Mouse (Mus musculus) stomach, postnatal 0 days (tissue): ENCODE results near the gene Zranb2. TPM values are rescaled to one million over a fixed set of nuclear protein-coding genes. Genes with fewer than 3 reads are reported as not detected.

Source experiments
- ATAC-seq: fragments of 200-750 bp; cut with Nextera tagmentation; 2 replicates; pipeline ENCODE4 v1.8.0; 2017; ENCODE audit not compliant: low FRiP score, low TSS enrichment
- DNase-seq: peaks from one replicate; pipeline ENCODE4 v3.0.0-alpha.2; 2016; ENCODE audit warnings: low spot score
- H3K27ac ChIP-seq: fragments of 300-500 bp; sonication (generic); replicated peaks from 2 replicates; pipeline ENCODE4 v1.5.1; 2014; ENCODE audit warnings: mild to moderate bottlenecking, control low read depth
- H3K27me3 ChIP-seq: fragments of 300-500 bp; sonication (generic); 2 replicates; pipeline ENCODE4 v1.6.1; 2014; ENCODE audit warnings: low read length; ENCODE audit not compliant: control insufficient read depth, insufficient read depth
- H3K36me3 ChIP-seq: fragments of 300-500 bp; sonication (generic); 2 replicates; pipeline ENCODE4 v1.6.1; 2014; ENCODE audit warnings: low read length, mixed read lengths; ENCODE audit not compliant: control insufficient read depth, insufficient read depth
- H3K4me1 ChIP-seq: fragments of 300-500 bp; sonication (generic); replicated peaks from 2 replicates; pipeline ENCODE4 v1.6.1; 2014; ENCODE audit warnings: antibody characterized with exemption; ENCODE audit not compliant: control insufficient read depth, insufficient read depth
- H3K4me2 ChIP-seq: fragments of 300-500 bp; sonication (generic); replicated peaks from 2 replicates; pipeline ENCODE4 v1.6.1; 2014; ENCODE audit warnings: low read depth, mild to moderate bottlenecking, control low read depth, moderate library complexity
- H3K4me3 ChIP-seq: fragments of 300-500 bp; sonication (generic); 2 replicates; pipeline ENCODE4 v1.5.1; 2014; ENCODE audit warnings: low read depth, low read length, control low read depth
- H3K9ac ChIP-seq: fragments of 300-500 bp; sonication (generic); 2 replicates; pipeline ENCODE4 v1.6.1; 2014; ENCODE audit warnings: mild to moderate bottlenecking, low read length, control low read depth, mixed read lengths
- H3K9me3 ChIP-seq: fragments of 300-500 bp; sonication (generic); 2 replicates; pipeline ENCODE4 v1.6.1; 2016; ENCODE audit warnings: low read length; ENCODE audit not compliant: control insufficient read depth
- CTCF ChIP-seq: IDR thresholded peaks from 2 replicates; pipeline ENCODE4 v1.5.1; 2016; ENCODE audit warnings: antibody characterized with exemption, low read depth, mild to moderate bottlenecking, moderate library complexity
- EP300 ChIP-seq: optimal IDR thresholded peaks from 2 replicates; pipeline ENCODE3; 2016; ENCODE audit warnings: antibody characterized with exemption
- WGBS: fragments of 180-500 bp; shearing (Covaris S2); extraction: QIAGEN DNeasy Blood & Tissue Kit; methylation state at CpG from one replicate; pipeline ENCODE4 v1.1.7; 2014; 5-methylcytosine and 5-hydroxymethylcytosine counted together
- microRNA counts: library from miRNA; unstranded; fragments of <30 nt; microRNA quantifications from one replicate; lab custom pipeline; 2015
- microRNA-seq: library from miRNA; unstranded; fragments of <30 nt; microRNA quantifications from one replicate; pipeline ENCODE4, GENCODE M21; 2016
- polyA plus RNA-seq: library from polyadenylated mRNA; unstranded; fragments of >200 nt; fragmentation: Nextera tagmentation; extraction: Ambion mirVana; gene quantifications from 2 replicates; pipeline ENCODE4 v1.2.1, GENCODE M21; 2015

The Zranb2 gene
- polyA plus RNA-seq, 1 experiment from 2014 or later, result 42.1 TPM

DNA sequence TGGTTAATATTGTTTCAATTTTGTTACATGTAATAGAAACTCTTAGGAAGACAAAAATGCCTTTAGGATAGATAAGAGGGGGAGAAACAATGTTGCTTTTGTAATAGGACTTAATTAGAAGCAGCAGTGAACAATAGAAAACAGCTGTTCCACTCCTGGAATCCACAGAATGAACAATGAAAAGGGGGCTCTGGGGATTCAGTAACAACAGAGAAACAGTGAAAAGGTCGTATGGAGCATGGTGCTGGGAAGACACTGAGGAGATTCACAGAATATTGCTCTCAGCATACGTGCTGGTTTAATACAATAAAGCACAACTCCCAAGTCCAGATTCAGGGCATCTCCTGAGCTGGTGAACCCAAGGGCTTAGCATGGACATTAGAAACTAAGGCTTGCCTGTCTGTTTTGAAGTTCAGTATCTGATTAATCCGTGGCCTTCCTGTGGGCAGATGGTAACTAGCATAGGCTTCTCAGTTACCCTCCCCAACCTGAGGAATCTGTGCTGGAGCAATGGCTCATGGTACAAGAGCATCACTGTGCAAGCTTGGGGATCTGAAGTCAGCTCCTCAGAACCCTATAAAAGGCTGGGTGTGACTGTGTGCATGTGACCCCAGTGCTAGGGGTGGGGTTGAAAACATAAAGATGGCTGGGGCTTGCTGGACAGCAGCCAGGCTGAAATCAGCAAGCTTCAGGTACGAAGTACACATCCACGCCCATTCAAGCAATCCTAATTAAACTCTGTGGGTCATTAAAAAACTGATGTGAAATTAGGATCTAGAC, 48.9 kb downstream of the Zranb2 start:
- Histone ChIP-seq H3K4me2 (no peak overlapping the region), H3K27me3 (no peaks in the 10 kb centered on the region), H3K36me3 (no peaks in the 10 kb centered on the region), H3K9me3 (no peaks in the 10 kb centered on the region), H3K9ac (no peak overlapping the region), H3K4me3 (no peak overlapping the region), H3K4me1 (no peaks in the 10 kb centered on the region), H3K27ac (no peak overlapping the region)
- TF ChIP-seq EP300 (no peak), CTCF (no peak)
- peak; percentile 50 for DNase-seq
- ATAC-seq, result peak; percentile 71; the same call in 1 of the 2 replicates
- 54% methylated on average over 5 of the region's 5 CpGs for WGBS

DNA sequence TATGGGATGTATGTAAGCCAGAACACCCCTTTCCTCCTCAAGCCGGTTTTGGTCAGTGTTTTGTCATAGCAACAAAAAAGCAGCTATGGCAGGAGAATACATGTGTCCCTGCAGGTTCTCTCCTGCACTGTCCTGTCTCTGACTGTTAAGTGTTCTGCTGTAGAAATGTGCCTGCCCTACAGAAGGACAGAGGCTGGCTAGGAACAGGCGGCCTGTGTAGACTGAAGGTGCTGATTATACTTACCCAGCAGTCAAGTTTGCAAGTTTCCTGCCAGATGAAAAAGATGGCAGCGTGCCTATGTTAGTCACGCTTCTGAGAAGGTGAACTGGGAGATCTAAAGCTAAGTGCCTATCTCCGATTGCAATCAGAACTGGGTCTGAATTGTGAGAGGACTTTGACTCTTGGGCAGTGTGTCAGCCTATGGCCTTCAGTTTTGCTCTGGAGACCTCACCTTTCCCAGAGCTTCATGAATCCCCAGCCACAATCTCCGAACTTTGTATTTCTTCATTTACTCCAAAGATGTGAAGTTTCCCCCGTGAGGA, 63.9 kb downstream of the Zranb2 start:
- DNase-seq (peak; percentile 20), ATAC-seq (peak; percentile 59)
- H3K27ac ChIP-seq, result 0 out of 2 replicates have a peak overlapping the region, but pooled peaks have one; percentile 13
- no peak overlapping the region for H3K4me2 ChIP-seq
- no peaks in the 10 kb centered on the region for H3K27me3 ChIP-seq
- H3K36me3 ChIP-seq, result no peaks in the 10 kb centered on the region
- WGBS, result 64% methylated on average over 7 of the region's 7 CpGs
- TF ChIP-seq CTCF, result no peak
- no peak for TF ChIP-seq EP300
- no peaks in the 10 kb centered on the region for H3K4me1 ChIP-seq
- no peaks in the 10 kb centered on the region for H3K9me3 ChIP-seq
- no peak overlapping the region for H3K4me3 ChIP-seq
- no peak overlapping the region for H3K9ac ChIP-seq

MicroRNA genes within 50 kb of the gene (microRNA counts, 519-probe panel; counts per million panel counts)
- not detected for microRNA mmu-miR-186 (lab: Ali Mortazavi, UCI)

Small RNAs within 50 kb of the gene (microRNA-seq; reads per million reads assigned to microRNA genes)
- 444 reads per million, percentile 63 among the genes with 10 or more reads in this experiment for gene Mir186

Other genes with a start within 250 kb of the Zranb2 start
- gene Ptger3, start 32.7 kb downstream of the Zranb2 start, polyA plus RNA-seq, result 17.4 and 17.8 TPM in 2 replicates